Mouse (Mus musculus): ENCODE data around the gene Chga. TPM values are rescaled to one million over a fixed set of nuclear protein-coding genes. Genes with fewer than 3 reads are reported as not detected.

Chga gene
- polyA plus RNA-seq, 1 experiment from 2014 or later, result 5.4 TPM

GRCm38 (mm10) chr12:102552001-102552400 is 2.8 kb upstream of the Chga start:
- no peaks in the 10 kb centered on the region for H3K9me3 ChIP-seq (ENCODE audit: low read length)
- H3K4me2 ChIP-seq (replicated peaks; ENCODE audit: low read depth, low read length), result no peak overlapping the region
- ATAC-seq (ENCODE audit: low FRiP score, low TSS enrichment), result no peak
- H3K27ac ChIP-seq (ENCODE audit: low read length), result no peak overlapping the region
- 68% methylated on average over 6 of the region's 6 CpGs for WGBS
- H3K36me3 ChIP-seq (ENCODE audit: insufficient read depth, low read length), result no peaks in the 10 kb centered on the region
- peaks cover 23% of the 10 kb centered on the region for H3K27me3 ChIP-seq (ENCODE audit: insufficient read depth, low read length)
- H3K4me3 ChIP-seq (ENCODE audit: low read length), result no peak overlapping the region
- H3K9ac ChIP-seq (replicated peaks; ENCODE audit: low read length), result no peak overlapping the region
- peaks cover 4% of the 10 kb centered on the region for H3K4me1 ChIP-seq (ENCODE audit: insufficient read depth, low read length)

DNA sequence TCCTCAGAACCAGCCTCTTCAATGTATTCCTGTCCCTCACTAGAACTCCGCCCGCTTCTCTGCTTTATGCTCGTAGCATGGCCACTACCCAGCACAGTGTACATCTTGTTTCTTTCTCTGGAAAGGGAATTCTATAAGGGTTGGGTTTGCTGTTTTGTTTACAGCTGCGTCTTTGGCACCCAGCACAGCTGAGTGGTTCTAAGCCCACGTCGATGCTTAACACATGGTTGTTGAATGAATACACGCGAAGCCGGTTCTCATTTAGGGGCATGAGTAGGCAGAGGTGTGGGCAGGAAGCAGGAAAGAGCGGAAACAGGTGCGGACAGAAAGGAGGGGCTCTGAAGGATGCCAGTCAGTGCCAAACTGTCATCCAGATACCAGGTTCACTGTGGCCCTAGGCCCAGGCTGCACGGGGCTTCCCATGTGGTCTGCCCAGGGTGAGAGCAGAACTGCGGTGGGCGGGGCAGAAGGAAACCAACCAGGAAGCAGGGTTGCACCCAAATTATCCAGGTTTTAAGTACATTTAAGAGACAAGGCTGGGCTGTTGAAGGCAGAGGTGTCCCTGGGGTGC is 979 bp upstream of the Chga start:
- H3K36me3 ChIP-seq (ENCODE audit: insufficient read depth, low read length), result no peaks in the 10 kb centered on the region
- peaks cover 4% of the 10 kb centered on the region for H3K4me1 ChIP-seq (ENCODE audit: insufficient read depth, low read length)
- no peak overlapping the region for H3K4me2 ChIP-seq (replicated peaks; ENCODE audit: low read depth, low read length)
- no peaks in the 10 kb centered on the region for H3K9me3 ChIP-seq (ENCODE audit: low read length)
- ATAC-seq (ENCODE audit: low FRiP score, low TSS enrichment), result no peak
- WGBS, result 73% methylated on average over 14 of the region's 14 CpGs
- H3K9ac ChIP-seq (replicated peaks; ENCODE audit: low read length), result no peak overlapping the region
- peaks cover 23% of the 10 kb centered on the region for H3K27me3 ChIP-seq (ENCODE audit: insufficient read depth, low read length)
- H3K4me3 ChIP-seq (ENCODE audit: low read length), result no peak overlapping the region
- no peak overlapping the region for H3K27ac ChIP-seq (ENCODE audit: low read length)

- ATAC-seq (ENCODE audit: low FRiP score, low TSS enrichment), result no peak
- H3K4me3 ChIP-seq (ENCODE audit: low read length), result no peak overlapping the region
- H3K36me3 ChIP-seq (ENCODE audit: insufficient read depth, low read length), result no peaks in the 10 kb centered on the region
- H3K27ac ChIP-seq (ENCODE audit: low read length), result no peak overlapping the region
- 62% methylated on average over 3 of the region's 3 CpGs for WGBS
- no peak overlapping the region for H3K9ac ChIP-seq (replicated peaks; ENCODE audit: low read length)
- H3K4me2 ChIP-seq (replicated peaks; ENCODE audit: low read depth, low read length), result no peak overlapping the region
- H3K27me3 ChIP-seq (ENCODE audit: insufficient read depth, low read length), result peaks cover 23% of the 10 kb centered on the region
- no peaks in the 10 kb centered on the region for H3K9me3 ChIP-seq (ENCODE audit: low read length)
- peaks cover 4% of the 10 kb centered on the region for H3K4me1 ChIP-seq (ENCODE audit: insufficient read depth, low read length)
Measured at GRCm38 (mm10) chr12:102555850-102556249, 1.1 kb downstream of the Chga start.

DNA sequence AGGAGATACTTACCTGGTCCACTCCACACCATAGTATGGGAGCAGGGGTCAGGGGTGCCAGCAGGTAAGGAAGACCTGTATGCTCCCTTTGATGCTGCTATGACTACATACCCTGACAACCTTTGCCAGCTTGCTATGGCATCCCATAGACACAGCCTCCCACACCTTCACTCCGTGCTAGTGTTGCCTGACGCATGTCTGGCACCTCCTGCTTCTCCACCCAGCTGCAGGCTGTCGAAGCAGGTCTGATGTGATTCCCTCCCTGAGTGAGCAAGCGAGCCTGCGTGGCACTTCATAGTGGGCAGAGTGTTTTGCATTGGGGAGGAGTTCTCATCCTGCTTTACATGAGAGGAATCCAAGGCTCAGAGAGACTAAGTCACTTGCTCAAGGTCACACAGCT is 2.6 kb downstream of the Chga start:
- H3K4me3 ChIP-seq (ENCODE audit: low read length), result no peak overlapping the region
- H3K4me1 ChIP-seq (ENCODE audit: insufficient read depth, low read length), result peaks cover 4% of the 10 kb centered on the region
- WGBS, result 74% methylated on average over 5 of the region's 5 CpGs
- no peak overlapping the region for H3K9ac ChIP-seq (replicated peaks; ENCODE audit: low read length)
- no peak overlapping the region for H3K4me2 ChIP-seq (replicated peaks; ENCODE audit: low read depth, low read length)
- ATAC-seq (ENCODE audit: low FRiP score, low TSS enrichment), result no peak
- H3K27me3 ChIP-seq (ENCODE audit: insufficient read depth, low read length), result peaks cover 19% of the 10 kb centered on the region
- no peaks in the 10 kb centered on the region for H3K9me3 ChIP-seq (ENCODE audit: low read length)
- H3K27ac ChIP-seq (ENCODE audit: low read length), result no peak overlapping the region
- no peaks in the 10 kb centered on the region for H3K36me3 ChIP-seq (ENCODE audit: insufficient read depth, low read length)

DNA sequence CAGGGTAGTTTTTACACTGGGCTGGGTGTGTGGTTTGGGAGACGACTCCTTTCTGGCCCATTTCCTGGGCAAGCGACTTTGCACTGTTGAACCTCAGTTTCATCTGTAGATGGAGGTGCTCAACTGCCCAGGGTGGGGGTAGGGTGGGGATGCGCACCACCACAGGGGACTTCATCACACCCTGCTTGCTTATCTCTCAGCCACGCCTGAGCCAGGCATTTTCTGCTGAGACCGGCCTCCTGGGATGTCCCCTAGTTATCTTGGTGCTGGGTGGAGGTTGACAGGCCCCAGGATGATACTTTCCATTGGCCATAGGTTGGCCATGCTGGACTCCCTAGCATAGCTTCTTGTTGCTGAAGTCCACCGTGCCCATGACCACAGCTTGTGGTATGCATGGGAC is 10.3 kb downstream of the Chga start:
- no peak for ATAC-seq (ENCODE audit: low FRiP score, low TSS enrichment)

DNA sequence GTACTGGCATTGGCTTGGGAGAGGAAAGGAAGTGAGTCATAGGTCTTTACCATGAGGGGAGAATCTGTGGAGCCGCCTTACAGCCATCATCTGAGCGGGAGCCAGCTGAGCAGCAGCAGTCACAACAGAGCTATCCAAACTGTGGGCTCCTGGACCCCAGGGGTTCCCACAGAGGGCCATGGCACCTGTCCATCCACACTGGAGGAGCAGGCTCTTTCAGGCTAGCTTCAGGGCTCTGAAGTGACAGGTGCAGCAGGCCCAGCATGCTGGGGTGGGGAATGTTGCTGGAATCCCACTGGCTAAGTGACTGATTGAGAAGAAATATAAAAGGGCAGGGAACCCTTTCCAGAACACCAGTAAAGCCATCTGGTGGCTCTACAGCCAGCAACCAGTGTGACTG is 12.2 kb downstream of the Chga start:
- 61% methylated on average over 2 of the region's 2 CpGs for WGBS
- Histone ChIP-seq H3K9ac (replicated peaks; ENCODE audit: low read length) (no peak overlapping the region), H3K27ac (ENCODE audit: low read length) (no peak overlapping the region), H3K27me3 (ENCODE audit: insufficient read depth, low read length) (no peaks in the 10 kb centered on the region), H3K4me2 (replicated peaks; ENCODE audit: low read depth, low read length) (no peak overlapping the region), H3K4me1 (ENCODE audit: insufficient read depth, low read length) (no peaks in the 10 kb centered on the region), H3K4me3 (ENCODE audit: low read length) (no peak overlapping the region), H3K36me3 (ENCODE audit: insufficient read depth, low read length) (peaks cover 2% of the 10 kb centered on the region; the same call in 1 of the 2 replicates), H3K9me3 (ENCODE audit: low read length) (no peaks in the 10 kb centered on the region)
- ATAC-seq (ENCODE audit: low FRiP score, low TSS enrichment), result no peak

More for the DNA sequence above, 10.3 kb downstream of the Chga start:
- Histone ChIP-seq H3K4me3 (ENCODE audit: low read length) (no peak overlapping the region), H3K4me1 (ENCODE audit: insufficient read depth, low read length) (no peaks in the 10 kb centered on the region), H3K27me3 (ENCODE audit: insufficient read depth, low read length) (no peaks in the 10 kb centered on the region), H3K4me2 (replicated peaks; ENCODE audit: low read depth, low read length) (no peak overlapping the region), H3K27ac (ENCODE audit: low read length) (no peak overlapping the region), H3K36me3 (ENCODE audit: insufficient read depth, low read length) (peaks cover 2% of the 10 kb centered on the region; the same call in 1 of the 2 replicates), H3K9me3 (ENCODE audit: low read length) (no peaks in the 10 kb centered on the region), H3K9ac (replicated peaks; ENCODE audit: low read length) (no peak overlapping the region)
- 72% methylated on average over 6 of the region's 6 CpGs for WGBS

DNA sequence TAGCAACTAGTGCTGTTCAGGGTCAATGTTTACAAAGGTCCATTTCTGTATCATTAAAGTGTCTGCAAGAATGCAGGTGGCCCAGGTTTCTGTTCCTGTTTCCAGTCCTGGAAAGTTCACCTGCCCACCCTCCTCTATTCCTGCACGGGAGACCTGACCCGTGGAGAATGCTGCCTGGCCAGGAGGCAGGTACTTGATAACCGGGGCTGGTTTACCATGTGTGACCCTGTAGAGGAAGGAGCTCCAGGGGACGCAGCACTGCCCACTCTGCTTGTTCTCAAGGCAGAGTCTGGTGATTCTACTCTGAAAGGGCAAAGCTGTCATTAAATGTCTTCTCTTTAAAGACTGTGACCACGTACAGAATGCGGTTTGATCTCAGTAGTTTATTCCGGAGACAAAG is 13.4 kb downstream of the Chga start:
- ATAC-seq (ENCODE audit: low FRiP score, low TSS enrichment), result peak; percentile 64; the same call in 1 of the 2 replicates
- H3K9me3 ChIP-seq (ENCODE audit: low read length), result no peaks in the 10 kb centered on the region
- 61% methylated on average over 7 of the region's 7 CpGs for WGBS

DNA sequence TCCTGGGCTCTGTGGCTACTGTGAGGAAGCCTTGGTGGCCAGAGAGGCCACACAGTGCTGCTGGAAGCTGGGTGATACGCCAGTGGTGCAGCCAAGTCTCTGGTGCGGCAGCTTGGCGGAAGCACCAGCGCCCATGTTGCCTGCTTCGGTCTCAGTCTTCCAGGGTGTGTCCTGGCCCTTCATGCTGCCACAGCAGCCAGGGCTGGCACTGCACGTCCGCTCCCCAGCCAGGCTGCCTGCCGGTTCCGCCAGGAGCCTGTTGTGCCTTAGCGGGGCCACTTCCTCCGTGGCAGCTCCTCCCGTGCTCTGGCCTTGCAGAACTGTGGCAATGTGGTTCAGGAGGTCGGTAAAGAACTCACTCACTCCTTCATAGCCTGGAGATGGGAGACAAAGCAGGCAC is 15.3 kb downstream of the Chga start:
- Histone ChIP-seq H3K27me3 (ENCODE audit: insufficient read depth, low read length) (no peaks in the 10 kb centered on the region), H3K4me1 (ENCODE audit: insufficient read depth, low read length) (no peaks in the 10 kb centered on the region), H3K9ac (replicated peaks; ENCODE audit: low read length) (no peak overlapping the region), H3K27ac (ENCODE audit: low read length) (no peak overlapping the region), H3K4me3 (ENCODE audit: low read length) (no peak overlapping the region), H3K4me2 (replicated peaks; ENCODE audit: low read depth, low read length) (no peak overlapping the region), H3K36me3 (ENCODE audit: insufficient read depth, low read length) (peaks cover 16% of the 10 kb centered on the region; the same call in 1 of the 2 replicates), H3K9me3 (ENCODE audit: low read length) (no peaks in the 10 kb centered on the region)
- no peak for ATAC-seq (ENCODE audit: low FRiP score, low TSS enrichment)
- 81% methylated on average over 13 of the region's 13 CpGs for WGBS

More for the DNA sequence above, 13.4 kb downstream of the Chga start:
- Histone ChIP-seq H3K4me3 (ENCODE audit: low read length) (no peak overlapping the region), H3K36me3 (ENCODE audit: insufficient read depth, low read length) (peaks cover 8% of the 10 kb centered on the region; the same call in 1 of the 2 replicates), H3K27ac (ENCODE audit: low read length) (no peak overlapping the region), H3K4me1 (ENCODE audit: insufficient read depth, low read length) (no peaks in the 10 kb centered on the region), H3K27me3 (ENCODE audit: insufficient read depth, low read length) (no peaks in the 10 kb centered on the region), H3K4me2 (replicated peaks; ENCODE audit: low read depth, low read length) (no peak overlapping the region), H3K9ac (replicated peaks; ENCODE audit: low read length) (no peak overlapping the region)

DNA sequence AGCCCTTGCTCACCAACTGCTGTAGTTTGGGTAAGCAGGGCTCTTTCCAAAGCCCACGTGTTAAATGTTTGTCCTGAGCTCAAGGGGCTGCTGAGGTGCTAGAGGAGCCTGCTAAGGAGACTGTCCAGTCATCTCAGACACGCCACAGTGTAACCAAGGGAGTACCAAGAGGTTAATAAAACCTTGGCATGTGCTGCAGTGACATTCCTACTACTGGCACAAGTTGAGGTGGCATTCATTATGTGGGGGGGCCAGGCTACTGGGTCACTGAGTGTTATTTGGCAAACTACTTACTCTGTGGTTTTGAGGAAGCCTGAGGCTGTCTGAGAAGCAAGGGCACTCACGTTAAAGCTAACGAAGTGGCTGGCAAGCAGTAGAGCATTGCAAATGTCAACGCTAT is 16.0 kb downstream of the Chga start:
- no peak overlapping the region for H3K4me2 ChIP-seq (replicated peaks; ENCODE audit: low read depth, low read length)
- H3K4me1 ChIP-seq (ENCODE audit: insufficient read depth, low read length), result no peaks in the 10 kb centered on the region
- no peak overlapping the region for H3K9ac ChIP-seq (replicated peaks; ENCODE audit: low read length)
- H3K36me3 ChIP-seq (ENCODE audit: insufficient read depth, low read length), result peaks cover 16% of the 10 kb centered on the region; the same call in 1 of the 2 replicates
- no peak for ATAC-seq (ENCODE audit: low FRiP score, low TSS enrichment)
- H3K9me3 ChIP-seq (ENCODE audit: low read length), result no peaks in the 10 kb centered on the region
- no peaks in the 10 kb centered on the region for H3K27me3 ChIP-seq (ENCODE audit: insufficient read depth, low read length)
- WGBS, result 64% methylated on average over 5 of the region's 5 CpGs
- no peak overlapping the region for H3K4me3 ChIP-seq (ENCODE audit: low read length)
- H3K27ac ChIP-seq (ENCODE audit: low read length), result no peak overlapping the region

DNA sequence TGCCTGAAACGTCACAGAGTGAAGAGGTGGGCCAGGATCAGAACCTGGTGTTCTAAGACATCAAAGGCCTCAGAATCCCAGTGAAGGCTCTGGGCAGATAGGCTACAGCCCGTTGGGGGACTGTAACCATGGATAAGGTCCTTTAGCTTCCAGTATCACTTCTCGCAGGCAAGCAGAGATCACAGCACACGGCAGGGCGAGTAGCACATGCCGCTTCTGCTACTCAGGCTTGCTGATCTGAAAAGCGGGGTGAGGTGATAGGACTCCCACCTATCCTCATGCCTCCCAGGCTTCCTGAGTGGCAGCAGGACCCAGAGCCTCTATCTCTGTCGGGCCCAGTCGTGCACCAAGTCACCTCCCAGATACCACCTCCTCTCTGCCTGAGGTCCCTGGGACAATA is 16.9 kb downstream of the Chga start:
- no peaks in the 10 kb centered on the region for H3K9me3 ChIP-seq (ENCODE audit: low read length)
- H3K36me3 ChIP-seq (ENCODE audit: insufficient read depth, low read length), result peaks cover 16% of the 10 kb centered on the region; the same call in 1 of the 2 replicates
- H3K4me3 ChIP-seq (ENCODE audit: low read length), result no peak overlapping the region

More for the DNA sequence above, 16.9 kb downstream of the Chga start:
- 84% methylated on average over 9 of the region's 9 CpGs for WGBS
- Histone ChIP-seq H3K27ac (ENCODE audit: low read length) (no peak overlapping the region), H3K9ac (replicated peaks; ENCODE audit: low read length) (no peak overlapping the region), H3K4me2 (replicated peaks; ENCODE audit: low read depth, low read length) (no peak overlapping the region), H3K27me3 (ENCODE audit: insufficient read depth, low read length) (no peaks in the 10 kb centered on the region), H3K4me1 (ENCODE audit: insufficient read depth, low read length) (no peaks in the 10 kb centered on the region)
- no peak for ATAC-seq (ENCODE audit: low FRiP score, low TSS enrichment)
